Mouse (Mus musculus) c-Kit-negative CD71-positive TER-119-positive erythroid progenitor cells, embryonic 14.5 days (primary cell): ENCODE measurements around the gene Ppp4r2.
A peak's percentile ranks its signal among the peaks of the same experiment; 100 is the strongest.
"Not testable (repeated sequence)": the region's sequence is repeated elsewhere in the genome, so short reads cannot be mapped to it uniquely, and the experiment has no call there.

ENCODE experiments used
- DNase-seq: peaks from one replicate; pipeline ENCODE4 v3.0.0-alpha.2; 2013; ENCODE audit warnings: low read depth, low spot score

Gene Ppp4r2

GRCm38 (mm10) chr6:100831188-100831587 is 2.2 kb upstream of the Ppp4r2 start:
- no peak for DNase-seq

GRCm38 (mm10) chr6:100831751-100832150 is 1.7 kb upstream of the Ppp4r2 start:
- no peak for DNase-seq

- DNase-seq = peak; percentile 34
Observed at GRCm38 (mm10) chr6:100833811-100834481, 524 bp downstream of the Ppp4r2 start.

- peak; percentile 6 for DNase-seq
Observed at GRCm38 (mm10) chr6:100834489-100835160, 1.2 kb downstream of the Ppp4r2 start.

- DNase-seq = no peak
Observed at GRCm38 (mm10) chr6:100845058-100845457, 11.6 kb downstream of the Ppp4r2 start.

- no peak for DNase-seq
Observed at GRCm38 (mm10) chr6:100847264-100847663, 13.8 kb downstream of the Ppp4r2 start.

- no peak for DNase-seq
Observed at GRCm38 (mm10) chr6:100848682-100849375, 15.4 kb downstream of the Ppp4r2 start.

GRCm38 (mm10) chr6:100850671-100851081 is 17.3 kb downstream of the Ppp4r2 start:
- no peak for DNase-seq

- no peak for DNase-seq
Observed at GRCm38 (mm10) chr6:100851083-100851482, 17.7 kb downstream of the Ppp4r2 start.

- DNase-seq = no peak
Observed at GRCm38 (mm10) chr6:100865321-100865720, 31.9 kb downstream of the Ppp4r2 start.

- DNase-seq = not testable (repeated sequence)
Observed at GRCm38 (mm10) chr6:100865788-100866187, 32.4 kb downstream of the Ppp4r2 start.

GRCm38 (mm10) chr6:100866246-100866645 is 32.8 kb downstream of the Ppp4r2 start:
- not testable (repeated sequence) for DNase-seq

GRCm38 (mm10) chr6:100868863-100869262 is 35.4 kb downstream of the Ppp4r2 start:
- no peak for DNase-seq

- no peak for DNase-seq
Observed at GRCm38 (mm10) chr6:100869909-100870308, 36.5 kb downstream of the Ppp4r2 start.

GRCm38 (mm10) chr6:100873191-100873590 is 39.8 kb downstream of the Ppp4r2 start:
- no peak for DNase-seq

- peak; percentile 39 for DNase-seq
Observed at GRCm38 (mm10) chr6:100875862-100876623, 42.6 kb downstream of the Ppp4r2 start.

GRCm38 (mm10) chr6:100876624-100877017 is 43.2 kb downstream of the Ppp4r2 start:
- DNase-seq = no peak

- no peak for DNase-seq
Observed at GRCm38 (mm10) chr6:100878546-100878945, 45.1 kb downstream of the Ppp4r2 start.

- no peak for DNase-seq
Observed at GRCm38 (mm10) chr6:100879607-100880006, 46.2 kb downstream of the Ppp4r2 start.

- no peak for DNase-seq
Observed at GRCm38 (mm10) chr6:100881657-100882056, 48.2 kb downstream of the Ppp4r2 start.

GRCm38 (mm10) chr6:100882381-100883213 is 49.2 kb downstream of the Ppp4r2 start:
- peak; percentile 40 for DNase-seq
